8 mouse cellular contexts compared by ENCODE assay signal in the genomic region with DNA sequence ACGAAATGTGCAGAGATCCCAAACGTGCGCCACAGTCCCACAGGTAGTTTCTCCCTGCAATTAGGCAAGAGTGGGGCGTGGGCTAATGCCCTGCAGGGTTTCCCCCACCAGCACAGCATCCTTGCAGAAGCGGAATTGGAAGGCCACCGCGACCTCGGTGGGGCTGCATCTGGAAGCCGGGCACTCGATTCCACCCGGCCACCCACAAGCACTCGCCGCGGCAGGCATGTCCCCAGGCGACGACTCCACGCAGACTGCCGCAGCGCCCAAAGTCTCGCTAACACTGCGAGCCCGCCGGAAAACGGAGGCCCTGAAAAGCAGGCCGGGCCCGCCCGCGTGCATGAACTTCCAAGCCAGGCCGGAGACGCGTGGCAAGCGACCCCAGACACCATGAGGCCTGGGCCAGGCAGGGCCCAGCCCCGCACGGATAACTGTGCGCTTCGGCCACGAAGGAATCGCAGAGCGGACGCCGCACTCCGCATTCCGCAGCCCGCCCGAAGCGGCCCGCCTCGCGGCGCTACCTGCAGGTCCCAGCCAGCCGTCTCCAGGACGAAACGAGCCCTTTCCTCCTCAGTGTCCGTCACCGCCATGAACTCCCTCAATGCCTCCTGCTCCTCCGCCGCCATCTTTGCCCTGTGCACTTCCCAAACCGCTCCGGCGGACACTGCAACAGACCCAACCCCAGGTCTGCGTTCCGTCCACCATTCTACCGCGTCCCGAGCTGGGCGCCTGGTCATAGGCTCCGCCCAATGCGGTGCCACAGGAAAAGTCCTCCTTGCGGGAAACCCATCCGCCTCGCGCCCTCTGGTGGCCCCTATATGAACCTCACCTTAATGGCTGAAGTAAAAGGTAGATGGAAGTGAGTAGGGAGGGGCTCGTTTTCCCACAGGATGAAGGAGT.
DNase-seq lines count a peak whose midpoint lies in the region; ATAC-seq and TF ChIP-seq lines count a peak whose summit lies in the region.
"Not testable (repeated sequence)": the region's sequence is repeated elsewhere in the genome, so short reads cannot be mapped to it uniquely, and the experiment has no call there.

No protein-coding gene starts in this region.

- CTCF ChIA-PET in Patski (lab: Charles Lee) = not testable (repeated sequence)

- H3K27ac ChIP-seq in hindbrain, embryonic 13.5 days = peak overlapping the region; percentile 80

- not testable (repeated sequence) for H3K27me3 ChIP-seq in Patski; hindbrain, embryonic 13.5 days

- in situ Hi-C loops in Patski (cut with MboI; ENCODE audit: low pct_unique_long_range_greater_than_20kb) = not testable (repeated sequence)

- H3K36me3 ChIP-seq in hindbrain, embryonic 13.5 days = not testable (repeated sequence)

- DNase-seq in Patski (ENCODE audit: low read depth, low spot score) = not testable (repeated sequence)
- peak; percentile 82 to 89 for DNase-seq in cerebellum, postnatal 10 days
- DNase-seq in frontal cortex, postnatal 25 days (ENCODE audit: low spot score in 2 of 2) = peak; percentile 52 to 66
- peak; percentile 62 to 79 for DNase-seq in layer of hippocampus, postnatal 36 days
- DNase-seq in lung, postnatal 25 days (ENCODE audit: low spot score) = peak; percentile 83
- DNase-seq in retina, embryonic 14.5 days (ENCODE audit: low spot score) = peak; percentile 73
- peak; percentile 64 to 72 for DNase-seq in thymus, postnatal 36 days

- H3K4me3 ChIP-seq in hindbrain, embryonic 13.5 days = peak overlapping the region; percentile 52

- not testable (repeated sequence) for H3K4me1 ChIP-seq in hindbrain, embryonic 13.5 days (replicated peaks)

- POLR2A ChIA-PET in Patski (lab: Charles Lee) = not testable (repeated sequence)

- peak overlapping the region; percentile 59 for H3K4me2 ChIP-seq in hindbrain, embryonic 13.5 days

- peak overlapping the region; percentile 84 for H3K9ac ChIP-seq in hindbrain, embryonic 13.5 days

- ATAC-seq in Patski = peak; percentile 67
- ATAC-seq in hindbrain, embryonic 13.5 days (ENCODE audit: low FRiP score) = peak; percentile 100

- 16% methylated on average over 69 of the region's 73 CpGs for WGBS in hindbrain, embryonic 13.5 days

- not testable (repeated sequence) for TF ChIP-seq CTCF in Patski (IDR thresholded peaks at IDR 0.05)

- H3K9me3 ChIP-seq in hindbrain, embryonic 13.5 days = not testable (repeated sequence)
